In genomic region chr6:71927911-71928310, GRCm38 (mm10) we compare ENCODE assay signal across 9 mouse cellular contexts. TPM values are rescaled to one million over a fixed set of nuclear protein-coding genes. Genes with fewer than 3 reads are reported as not detected.
DNase-seq lines count a peak whose midpoint lies in the region; ATAC-seq and TF ChIP-seq lines count a peak whose summit lies in the region.
"Had no signal": no experiment of that assay in that cellular context is flagged by ENCODE, and none has a peak within 500 bp of the region (broad histone marks: within the 10 kb centered on the region; RNA-seq: fewer than 3 reads in every experiment).

No protein-coding gene starts in this region.

- no peaks in the 10 kb centered on the region for H3K4me1 ChIP-seq in thymus, adult 2 months (replicated peaks; ENCODE audit: control insufficient read depth, insufficient read depth, low read length)
- no peaks in the 10 kb centered on the region for H3K4me1 ChIP-seq in embryonic facial prominence, embryonic 10.5 days
- H3K4me1 ChIP-seq in limb, embryonic 14.5 days (ENCODE audit: control insufficient read depth, insufficient read depth, low read length) = no peaks in the 10 kb centered on the region
- no peaks in the 10 kb centered on the region for H3K4me1 ChIP-seq in neural tube, embryonic 14.5 days (ENCODE audit: control insufficient read depth, insufficient read depth, low read length)
- H3K4me1 ChIP-seq: liver, embryonic 13.5 days had no signal

- H3K36me3 ChIP-seq in thymus, adult 2 months (ENCODE audit: control insufficient read depth, insufficient read depth, low read length) = peaks cover 13% of the 10 kb centered on the region
- H3K36me3 ChIP-seq in embryonic facial prominence, embryonic 10.5 days (replicated peaks) = peaks cover 98% of the 10 kb centered on the region
- peaks cover 89% of the 10 kb centered on the region for H3K36me3 ChIP-seq in limb, embryonic 14.5 days (ENCODE audit: control insufficient read depth, insufficient read depth, low read length)
- H3K36me3 ChIP-seq in neural tube, embryonic 14.5 days (ENCODE audit: control insufficient read depth, insufficient read depth, low read length) = peaks cover 33% of the 10 kb centered on the region

- no peak for TF ChIP-seq CTCF in thymus, adult 2 months (IDR thresholded peaks at IDR 0.05; ENCODE audit: borderline replicate concordance, control insufficient read depth, extremely low read depth, insufficient read depth, low read length, poor library complexity)

- H3K27ac ChIP-seq in thymus, adult 2 months (ENCODE audit: control insufficient read depth, insufficient read depth, low read length) = no peak overlapping the region
- H3K27ac ChIP-seq in embryonic facial prominence, embryonic 10.5 days (replicated peaks) = no peak overlapping the region
- H3K27ac ChIP-seq in limb, embryonic 14.5 days (replicated peaks; ENCODE audit: low read depth, low read length) = no peak overlapping the region
- H3K27ac ChIP-seq in neural tube, embryonic 14.5 days (ENCODE audit: low read depth, low read length) = no peak overlapping the region
- H3K27ac ChIP-seq: liver, embryonic 13.5 days had no signal

- no peaks in the 10 kb centered on the region for H3K27me3 ChIP-seq in thymus, adult 2 months (ENCODE audit: control insufficient read depth, insufficient read depth, low read length)
- H3K27me3 ChIP-seq in embryonic facial prominence, embryonic 10.5 days (replicated peaks; ENCODE audit: low read depth, poor library complexity, severe bottlenecking) = no peaks in the 10 kb centered on the region
- no peaks in the 10 kb centered on the region for H3K27me3 ChIP-seq in limb, embryonic 14.5 days (ENCODE audit: control insufficient read depth, insufficient read depth, low read length)
- H3K27me3 ChIP-seq in neural tube, embryonic 14.5 days (ENCODE audit: control insufficient read depth, insufficient read depth, low read length) = no peaks in the 10 kb centered on the region
- H3K27me3 ChIP-seq: liver, embryonic 13.5 days had no signal

- no peak overlapping the region for H3K4me2 ChIP-seq in limb, embryonic 14.5 days (replicated peaks; ENCODE audit: low read depth, low read length, severe bottlenecking)
- H3K4me2 ChIP-seq in neural tube, embryonic 14.5 days (ENCODE audit: low read depth, low read length) = no peak overlapping the region
- H3K4me2 ChIP-seq: liver, embryonic 13.5 days had no signal

- DNase-seq in thymus, adult 2 months = peak; percentile 25
- DNase-seq in thymus, adult 18-20 months = no peak
- DNase-seq in adrenal gland, postnatal 10 days = peak; percentile 79
- DNase-seq in embryonic facial prominence, embryonic 10.5 days (ENCODE audit: low spot score) = peak; percentile 47
- DNase-seq in induced T-regulatory cell, adult 2 months (ENCODE audit: low read depth) = peak; percentile 73
- DNase-seq in limb, embryonic 14.5 days (ENCODE audit: low spot score) = peak; percentile 44
- DNase-seq in yolk sac, embryonic 10.5 days (ENCODE audit: low spot score) = no peak
- DNase-seq: liver, embryonic 13.5 days had no signal

- no peak overlapping the region for H3K4me3 ChIP-seq in thymus, adult 2 months (ENCODE audit: control insufficient read depth, insufficient read depth, low read length)
- H3K4me3 ChIP-seq in embryonic facial prominence, embryonic 10.5 days = no peak overlapping the region
- no peak overlapping the region for H3K4me3 ChIP-seq in limb, embryonic 14.5 days (replicated peaks; ENCODE audit: low read length)
- H3K4me3 ChIP-seq in neural tube, embryonic 14.5 days (ENCODE audit: low read depth, low read length) = no peak overlapping the region
- H3K4me3 ChIP-seq: liver, embryonic 13.5 days had no signal

- ATAC-seq in limb, embryonic 14.5 days (ENCODE audit: low FRiP score, low read depth) = no peak
- ATAC-seq in neural tube, embryonic 14.5 days (ENCODE audit: low read depth) = peak; percentile 66; the same call in 1 of the 2 replicates

- H3K9ac ChIP-seq in limb, embryonic 14.5 days (ENCODE audit: low read depth, low read length, severe bottlenecking) = no peak overlapping the region
- H3K9ac ChIP-seq in neural tube, embryonic 14.5 days (replicated peaks; ENCODE audit: low read depth, low read length) = no peak overlapping the region
- H3K9ac ChIP-seq: liver, embryonic 13.5 days had no signal

- no peaks in the 10 kb centered on the region for H3K9me3 ChIP-seq in embryonic facial prominence, embryonic 10.5 days
- no peaks in the 10 kb centered on the region for H3K9me3 ChIP-seq in limb, embryonic 14.5 days (ENCODE audit: control insufficient read depth, low read length)
- no peaks in the 10 kb centered on the region for H3K9me3 ChIP-seq in neural tube, embryonic 14.5 days (ENCODE audit: control insufficient read depth, low read length)
- H3K9me3 ChIP-seq: liver, embryonic 13.5 days had no signal

- TF ChIP-seq POLR2A in thymus, adult 2 months (IDR thresholded peaks at IDR 0.05; ENCODE audit: control insufficient read depth, extremely low read depth, insufficient read depth, low read length, poor library complexity) = no peak
- TF ChIP-seq POLR2A in limb, embryonic 14.5 days (IDR thresholded peaks at IDR 0.05; ENCODE audit: borderline replicate concordance, extremely low read depth, insufficient read depth, insufficient read length) = no peak

RNA-seq across cellular contexts. Expression of gene Polr1a, which starts 19.1 kb away (rescaled TPM):
- polyA plus RNA-seq in thymus, adult 2 months (2012; rRNA removed) = 17.3 TPM in 2 replicates
- 10 to 100 TPM; 46.3 to 55.4 TPM for total RNA-seq in adrenal gland, postnatal 10 days (2021)
- 49.6 and 53.7 TPM in 2 replicates for polyA plus RNA-seq in embryonic facial prominence, embryonic 10.5 days (2016; fragmentation: Nextera tagmentation; extraction: Ambion mirVana)
- 24.5 and 27.1 TPM in 2 replicates for polyA plus RNA-seq in limb, embryonic 14.5 days (2012; rRNA removed)
- 31.9 and 32.3 TPM in 2 replicates for polyA plus RNA-seq in limb, embryonic 14.5 days (2014; fragmentation: Nextera tagmentation; extraction: Ambion mirVana)
- 16.3 and 19.7 TPM in 2 replicates for polyA plus RNA-seq in neural tube, embryonic 14.5 days (2014; fragmentation: Nextera tagmentation; extraction: Ambion mirVana)

RNA-seq across cellular contexts. Expression of gene Ptcd3, which starts 19.4 kb away (rescaled TPM):
- 18.2 and 23.0 TPM in 2 replicates for polyA plus RNA-seq in thymus, adult 2 months (2012; rRNA removed)
- 100 to 1,000 TPM; 115 to 136 TPM for total RNA-seq in adrenal gland, postnatal 10 days (2021)
- 157 and 167 TPM in 2 replicates for polyA plus RNA-seq in embryonic facial prominence, embryonic 10.5 days (2016; fragmentation: Nextera tagmentation; extraction: Ambion mirVana)
- 49.9 and 62.4 TPM in 2 replicates for polyA plus RNA-seq in limb, embryonic 14.5 days (2012; rRNA removed)
- 91.0 and 97.6 TPM in 2 replicates for polyA plus RNA-seq in limb, embryonic 14.5 days (2014; fragmentation: Nextera tagmentation; extraction: Ambion mirVana)
- 98.9 and 101 TPM in 2 replicates for polyA plus RNA-seq in neural tube, embryonic 14.5 days (2014; fragmentation: Nextera tagmentation; extraction: Ambion mirVana)

Comparison
In these comparisons a context has a peak if more than half of its experiments do, and no peak if none do; other contexts are left out.
1. DNase-seq: peak in thymus, adult 2 months (single experiment), adrenal gland, postnatal 10 days (single experiment), embryonic facial prominence, embryonic 10.5 days (single experiment), induced T-regulatory cell, adult 2 months (single experiment) and limb, embryonic 14.5 days (single experiment); none in thymus, adult 18-20 months (0 of 2) and yolk sac, embryonic 10.5 days (single experiment).